Mouse (Mus musculus): Measurements from ENCODE around the gene Susd1.

The Susd1 gene

GRCm38 (mm10) chr4:59280876-59281275 lies 157.6 kb downstream of the Susd1 start:
- no peak for DNase-seq (ENCODE audit: low spot score)

GRCm38 (mm10) chr4:59279111-59279510 lies 159.3 kb downstream of the Susd1 start:
- DNase-seq (ENCODE audit: low spot score) = no peak

- DNase-seq (ENCODE audit: low spot score) = no peak
Measured at GRCm38 (mm10) chr4:59278410-59278809, 160.0 kb downstream of the Susd1 start.

GRCm38 (mm10) chr4:59277958-59278357 lies 160.5 kb downstream of the Susd1 start:
- DNase-seq (ENCODE audit: low spot score) = no peak

GRCm38 (mm10) chr4:59275956-59276355 lies 162.5 kb downstream of the Susd1 start:
- DNase-seq (ENCODE audit: low spot score) = no peak

- no peak for DNase-seq (ENCODE audit: low spot score)
Measured at GRCm38 (mm10) chr4:59275494-59275893, 162.9 kb downstream of the Susd1 start.

GRCm38 (mm10) chr4:59274136-59274535 lies 164.3 kb downstream of the Susd1 start:
- no peak for DNase-seq (ENCODE audit: low spot score)

GRCm38 (mm10) chr4:59273342-59273741 lies 165.1 kb downstream of the Susd1 start:
- no peak for DNase-seq (ENCODE audit: low spot score)

GRCm38 (mm10) chr4:59265631-59266030 lies 172.8 kb downstream of the Susd1 start:
- no peak for DNase-seq (ENCODE audit: low spot score)

GRCm38 (mm10) chr4:59265182-59265581 lies 173.3 kb downstream of the Susd1 start:
- DNase-seq (ENCODE audit: low spot score) = no peak
